Mouse (Mus musculus) WW6 (cell line): ENCODE measurements around the gene Ascl3.

Experiments used
- DNase-seq: peaks from one replicate; pipeline ENCODE4 v3.0.0-alpha.2; 2013; ENCODE audit warnings: low read depth, low spot score

The Ascl3 gene

GRCm38 (mm10) chr7:109710069-109710468 lies 21.5 kb downstream of the Ascl3 start:
- no peak for DNase-seq

- DNase-seq, result no peak
These were observed 22.6 kb downstream of the Ascl3 start for GRCm38 (mm10) chr7:109708961-109709382.

GRCm38 (mm10) chr7:109707023-109707785 lies 24.3 kb downstream of the Ascl3 start:
- no peak for DNase-seq

GRCm38 (mm10) chr7:109704461-109704860 lies 27.1 kb downstream of the Ascl3 start:
- DNase-seq, result no peak

GRCm38 (mm10) chr7:109704016-109704377 lies 27.5 kb downstream of the Ascl3 start:
- no peak for DNase-seq

GRCm38 (mm10) chr7:109703190-109704015 lies 28.1 kb downstream of the Ascl3 start, which contains the start of the genes St5 and Akip1:
Gene St5 (minus strand): TSS chr7:109703605.
Gene Akip1 (plus strand): TSS chr7:109703690.
- DNase-seq, result peak; percentile 96

GRCm38 (mm10) chr7:109702721-109703120 lies 28.8 kb downstream of the Ascl3 start:
- DNase-seq, result no peak

GRCm38 (mm10) chr7:109700213-109700612 lies 31.3 kb downstream of the Ascl3 start:
- peak; percentile 50 for DNase-seq

GRCm38 (mm10) chr7:109695339-109695726 lies 36.2 kb downstream of the Ascl3 start:
- DNase-seq, result no peak

- no peak for DNase-seq
These were observed 36.8 kb downstream of the Ascl3 start for GRCm38 (mm10) chr7:109694576-109695338.

GRCm38 (mm10) chr7:109690961-109691360 lies 40.6 kb downstream of the Ascl3 start:
- DNase-seq, result no peak

- DNase-seq, result no peak
These were observed 41.4 kb downstream of the Ascl3 start for GRCm38 (mm10) chr7:109690101-109690500.

- no peak for DNase-seq
These were observed 44.9 kb downstream of the Ascl3 start for GRCm38 (mm10) chr7:109686585-109687128.

- no peak for DNase-seq
These were observed 50.6 kb downstream of the Ascl3 start for GRCm38 (mm10) chr7:109680879-109681278.

GRCm38 (mm10) chr7:109680284-109680683 lies 51.2 kb downstream of the Ascl3 start:
- DNase-seq, result no peak
